Mouse (Mus musculus): Measurements from ENCODE around the gene Fmn2.

Gene Fmn2

GRCm38 (mm10) chr1:174669132-174669531, 167.5 kb downstream of the Fmn2 start:
- no peak for DNase-seq

- no peak for DNase-seq
Measured at GRCm38 (mm10) chr1:174670846-174671245, 169.2 kb downstream of the Fmn2 start.

- DNase-seq: peak in 1 of 2 experiments; percentile 2
Measured at GRCm38 (mm10) chr1:174674586-174674985, 173.0 kb downstream of the Fmn2 start.

DNA sequence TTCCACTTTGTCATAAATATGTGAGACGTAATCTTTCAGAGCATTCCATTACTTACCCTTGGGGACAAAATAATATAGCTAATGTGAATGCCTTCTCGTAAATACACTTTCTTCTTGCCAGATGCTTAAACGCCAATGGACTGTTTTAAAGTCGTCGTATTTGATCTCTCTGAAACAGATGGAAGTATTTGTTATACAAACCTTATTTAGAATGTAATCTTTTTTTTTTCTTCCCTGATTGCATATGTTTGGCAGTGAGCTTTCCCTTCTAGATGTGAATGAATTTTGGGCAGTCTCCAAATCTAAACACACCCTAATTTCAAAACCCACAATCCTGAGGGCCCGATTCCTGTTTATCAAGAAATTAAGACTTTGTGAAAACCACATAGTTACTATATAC, 173.7 kb downstream of the Fmn2 start:
- DNase-seq: no peak

DNA sequence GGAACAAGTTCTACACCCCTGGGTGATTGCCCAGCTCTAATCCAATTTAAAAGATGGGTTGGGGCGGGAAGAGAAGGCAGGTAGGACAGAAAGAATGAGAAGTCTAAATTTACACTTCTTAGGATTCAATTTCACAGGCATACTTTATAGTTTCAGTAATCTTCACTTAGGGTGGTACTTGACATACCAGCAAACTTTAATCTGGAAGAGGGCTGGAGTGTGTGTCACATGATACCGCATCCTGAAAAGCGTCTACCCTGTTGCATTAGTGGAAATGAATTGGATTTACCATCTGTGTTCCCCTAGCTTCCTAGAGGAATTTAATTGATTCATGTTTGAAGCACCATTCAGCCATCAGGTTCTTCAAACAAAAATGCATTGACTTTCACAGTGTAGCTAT, 174.6 kb downstream of the Fmn2 start:
- DNase-seq: no peak

DNA sequence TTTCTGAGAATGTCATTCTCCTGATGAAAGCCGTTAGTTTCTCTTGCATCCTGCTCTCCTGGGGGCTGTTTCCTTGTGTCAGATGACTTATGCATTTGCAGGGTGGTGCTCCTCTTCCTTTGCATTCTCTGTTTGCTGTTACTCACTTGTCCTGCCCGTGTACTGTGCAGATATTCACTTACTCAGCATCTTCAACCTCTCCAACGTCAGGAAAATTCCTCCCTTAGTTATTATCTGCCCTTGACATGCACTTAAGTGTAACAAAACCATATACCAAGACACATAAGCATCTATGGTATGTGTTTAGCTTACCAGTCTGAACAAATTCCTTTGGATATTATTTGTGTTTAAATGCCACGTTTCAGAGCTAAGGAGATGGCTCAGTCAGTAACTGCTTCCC, 175.6 kb downstream of the Fmn2 start:
- DNase-seq: no peak

GRCm38 (mm10) chr1:174689301-174689700, 187.7 kb downstream of the Fmn2 start:
- no peak for DNase-seq

DNA sequence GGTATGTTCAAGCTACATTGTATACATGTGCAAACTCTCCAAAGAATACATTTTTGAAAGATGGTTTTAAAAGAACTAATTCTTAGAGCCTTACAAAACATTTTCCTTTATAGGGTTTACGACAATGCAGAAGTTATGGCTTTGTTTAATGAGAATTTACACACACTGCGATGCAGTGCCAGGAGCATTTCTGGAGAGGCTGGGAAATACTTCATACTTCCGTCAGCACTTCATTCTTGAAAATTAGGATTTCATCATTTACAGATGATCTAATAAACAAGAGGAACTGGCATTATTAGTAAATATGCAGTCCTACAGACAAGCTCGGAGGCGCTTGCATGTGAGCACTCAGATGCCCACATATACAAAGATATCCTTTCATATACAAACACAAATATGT, 199.2 kb downstream of the Fmn2 start:
- no peak for DNase-seq

GRCm38 (mm10) chr1:174701835-174702234, 200.2 kb downstream of the Fmn2 start:
- DNase-seq: no peak

GRCm38 (mm10) chr1:174703909-174704308, 202.3 kb downstream of the Fmn2 start:
- no peak for DNase-seq

DNA sequence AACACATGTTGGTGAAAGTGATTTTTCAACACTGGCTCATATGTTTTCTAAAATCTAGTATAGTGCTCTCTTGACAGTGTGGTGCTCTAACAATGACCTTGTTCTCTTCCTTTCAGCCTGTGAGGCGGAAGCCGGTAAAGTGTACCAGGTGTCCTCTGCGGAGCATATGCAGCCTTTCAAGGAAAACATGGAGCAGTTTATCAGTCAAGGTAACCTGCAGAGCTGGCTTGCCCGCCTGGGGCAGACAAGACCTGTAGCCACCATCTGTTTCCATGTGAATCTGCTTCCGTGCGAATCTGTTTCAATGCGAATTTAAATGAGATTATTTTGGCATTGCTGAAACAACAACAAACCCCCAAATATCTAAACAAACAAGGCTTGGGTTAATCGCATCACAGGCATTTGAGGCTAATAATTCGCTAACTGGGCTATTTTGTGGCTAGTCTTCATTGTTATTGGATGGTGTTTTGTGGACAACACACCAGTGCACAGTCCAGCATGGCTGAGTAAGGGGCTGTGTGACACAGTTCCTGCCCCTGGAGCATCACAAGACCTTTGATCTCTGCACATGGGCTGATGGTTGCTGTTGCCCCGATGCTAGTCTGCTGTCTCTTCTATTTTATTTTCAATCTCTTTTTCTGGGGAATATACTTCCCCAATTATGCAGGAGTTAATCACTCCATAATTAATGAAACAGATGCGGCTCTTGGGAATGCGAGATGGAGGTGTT, 218.3 kb downstream of the Fmn2 start:
- DNase-seq: no peak

DNA sequence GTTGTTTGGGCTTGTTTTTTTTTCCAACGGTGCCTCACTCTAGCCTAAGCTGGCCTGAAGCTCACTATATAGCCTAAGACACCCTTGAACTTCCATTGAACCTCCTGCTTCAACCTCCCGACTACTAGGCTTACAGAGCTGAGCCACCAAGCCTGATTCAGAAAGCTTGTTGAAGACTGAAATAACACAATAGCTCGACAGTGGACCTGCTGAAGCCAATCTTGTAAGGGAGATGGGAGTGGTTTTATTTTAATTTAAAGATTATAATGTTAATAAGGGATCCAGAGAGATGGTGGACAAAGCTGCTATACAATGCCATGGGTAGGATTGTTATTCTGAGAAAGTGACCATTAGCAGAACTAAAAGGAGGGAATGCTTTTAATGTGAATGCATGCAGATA, 227.1 kb downstream of the Fmn2 start:
- no peak for DNase-seq

DNA sequence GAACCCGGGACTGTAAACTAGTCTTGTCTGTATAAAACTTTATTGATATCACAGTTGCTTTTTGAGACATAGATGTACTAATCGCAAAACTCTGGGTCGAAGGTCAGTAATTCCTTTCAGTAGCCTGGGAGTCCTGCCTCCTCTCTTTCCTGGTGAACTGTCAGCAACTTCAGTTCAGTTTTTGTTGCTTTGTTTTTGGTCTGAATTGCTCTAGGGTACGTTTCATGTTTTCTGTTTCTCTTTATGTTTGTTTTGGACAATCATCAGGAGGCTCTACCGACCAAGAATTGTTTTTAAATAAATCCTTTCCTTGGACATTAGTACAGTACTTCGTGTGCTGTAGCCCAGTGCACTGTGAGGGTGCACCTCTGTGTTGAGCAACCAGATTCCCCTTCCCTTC, 231.1 kb downstream of the Fmn2 start:
- no peak for DNase-seq

DNA sequence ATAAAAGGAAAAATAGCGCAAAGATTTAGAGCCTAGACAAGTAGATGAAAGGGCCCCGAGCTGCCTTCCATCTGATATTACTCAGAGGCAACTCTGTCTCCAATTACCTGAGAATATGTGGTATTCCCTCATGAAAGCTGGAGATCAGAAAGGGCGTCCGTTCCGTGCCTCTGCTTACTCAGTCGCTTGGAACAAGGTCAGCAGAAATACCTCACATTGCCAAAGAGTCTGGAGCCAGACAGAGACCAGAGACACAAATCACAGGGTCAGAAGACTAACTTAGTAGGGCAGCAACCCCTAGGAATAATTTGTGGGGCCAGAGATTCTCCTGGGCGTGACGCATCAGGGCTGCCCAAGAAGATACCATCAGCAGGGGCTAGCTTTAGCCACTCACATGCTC, 237.3 kb downstream of the Fmn2 start:
- no peak for DNase-seq

GRCm38 (mm10) chr1:174742667-174743066, 241.0 kb downstream of the Fmn2 start:
- DNase-seq: no peak

DNA sequence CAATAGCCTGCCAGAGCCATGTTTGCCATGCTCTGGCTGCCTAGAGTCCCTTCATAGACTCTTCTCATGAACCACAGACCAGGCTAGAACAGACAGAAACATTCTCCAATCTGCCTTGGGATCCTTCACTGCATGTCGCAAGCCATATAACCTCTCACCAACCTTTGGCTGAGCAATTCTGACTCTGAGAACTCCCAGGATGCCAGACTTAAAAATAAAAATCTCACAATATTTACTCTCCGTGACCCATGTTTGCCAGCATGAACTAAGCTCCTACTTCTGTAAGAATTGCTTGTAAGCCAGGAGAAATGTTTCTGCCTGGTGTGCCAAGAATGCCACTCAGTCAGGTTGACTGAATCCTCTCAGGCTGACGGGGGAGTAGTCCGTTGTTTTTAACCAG, 246.9 kb downstream of the Fmn2 start:
- DNase-seq: no peak

GRCm38 (mm10) chr1:174750893-174751461, 249.4 kb downstream of the Fmn2 start:
- no peak for DNase-seq

- DNase-seq: no peak
Measured at GRCm38 (mm10) chr1:174759354-174759753, 257.7 kb downstream of the Fmn2 start.

DNA sequence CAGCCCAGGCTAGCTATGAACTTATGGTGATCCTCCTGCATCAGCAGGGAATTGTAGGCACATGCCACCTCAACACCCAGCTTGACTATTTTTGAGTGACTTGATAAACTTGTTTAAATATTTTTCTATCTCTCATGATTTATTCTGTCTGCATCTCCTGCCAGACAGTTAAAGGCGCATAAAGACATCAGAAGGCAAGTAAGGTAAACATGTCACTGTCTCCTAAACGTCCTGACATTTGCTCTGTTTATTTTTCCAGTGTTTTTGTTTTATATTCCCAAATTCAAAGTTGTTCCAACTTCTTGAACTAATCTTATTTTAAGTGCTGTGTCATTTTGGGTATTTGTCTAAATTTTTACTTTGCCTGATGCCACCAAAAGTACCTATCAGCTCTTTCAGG, 264.1 kb downstream of the Fmn2 start:
- DNase-seq: no peak

- no peak for DNase-seq
Measured at GRCm38 (mm10) chr1:174766852-174767251, 265.2 kb downstream of the Fmn2 start.

GRCm38 (mm10) chr1:174771871-174772281, 270.3 kb downstream of the Fmn2 start:
- no peak for DNase-seq

DNA sequence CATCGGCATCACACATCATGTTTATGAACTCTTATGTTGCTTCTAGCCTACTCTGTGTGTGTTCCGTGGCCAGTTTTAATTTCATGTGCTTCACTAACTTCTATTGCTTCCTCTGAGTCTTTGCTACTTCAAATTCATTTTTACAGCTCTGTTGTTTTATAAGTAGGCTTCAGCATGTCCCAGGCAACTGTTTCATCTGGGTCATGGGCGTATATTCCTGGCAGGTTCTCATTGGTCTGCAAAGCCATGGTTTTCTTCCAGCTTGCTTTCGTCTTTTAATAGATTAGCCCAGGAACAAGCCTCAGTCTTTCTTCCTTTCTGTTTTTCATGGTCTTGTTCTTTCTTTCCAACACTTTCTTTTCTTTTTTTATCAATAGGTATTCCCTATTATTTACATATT, 279.4 kb downstream of the Fmn2 start:
- DNase-seq: no peak

- DNase-seq: no peak
Measured at GRCm38 (mm10) chr1:174788617-174789016, 287.0 kb downstream of the Fmn2 start.

DNA sequence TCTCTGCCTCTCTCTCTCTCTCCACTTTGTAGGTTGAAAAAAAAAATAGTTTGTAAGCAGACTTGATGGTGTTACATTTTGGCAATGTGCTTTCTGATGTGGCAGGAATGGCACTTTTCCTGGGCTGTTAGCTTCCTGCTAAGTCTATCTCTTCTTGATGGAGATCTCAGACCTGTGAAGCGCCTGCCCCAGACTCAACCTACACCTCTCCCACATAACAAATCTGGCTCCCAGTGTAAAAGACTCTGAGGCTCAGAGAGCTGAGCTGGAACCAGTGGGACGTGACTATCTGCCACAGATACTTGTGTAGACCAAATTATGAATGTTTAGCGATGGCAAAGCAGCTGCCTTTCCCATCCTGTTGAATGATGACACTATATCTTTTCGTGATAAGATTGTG, 310.2 kb downstream of the Fmn2 start:
- DNase-seq: no peak

DNA sequence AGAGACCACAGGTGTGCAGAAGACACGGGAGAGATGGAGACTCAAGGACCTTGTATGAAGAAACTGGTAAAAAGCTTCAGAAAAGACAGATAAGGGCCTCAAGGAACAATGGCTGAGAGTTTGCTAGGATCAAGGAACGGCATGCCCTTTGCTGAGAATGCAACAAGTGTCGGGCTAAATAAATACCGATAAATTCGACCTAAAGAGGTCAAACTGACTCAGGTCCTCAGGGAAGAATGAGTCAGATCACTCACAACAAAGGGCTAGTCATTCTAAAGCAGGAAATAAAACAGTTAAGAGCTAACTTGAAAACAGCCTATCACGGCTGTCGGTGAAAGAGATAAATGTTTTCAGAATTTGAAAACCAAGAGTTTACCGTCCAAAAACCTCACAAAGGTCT, 324.9 kb downstream of the Fmn2 start:
- no peak for DNase-seq

All from spleen, adult 18-20 months (tissue).